Mouse (Mus musculus): ENCODE measurements around the gene Msi2. TPM values are rescaled to one million over a fixed set of nuclear protein-coding genes. Genes with fewer than 3 reads are reported as not detected.

The Msi2 gene
- total RNA-seq (2022): 100 to 1,000 TPM; 129 to 155 (median 139) TPM

DNA sequence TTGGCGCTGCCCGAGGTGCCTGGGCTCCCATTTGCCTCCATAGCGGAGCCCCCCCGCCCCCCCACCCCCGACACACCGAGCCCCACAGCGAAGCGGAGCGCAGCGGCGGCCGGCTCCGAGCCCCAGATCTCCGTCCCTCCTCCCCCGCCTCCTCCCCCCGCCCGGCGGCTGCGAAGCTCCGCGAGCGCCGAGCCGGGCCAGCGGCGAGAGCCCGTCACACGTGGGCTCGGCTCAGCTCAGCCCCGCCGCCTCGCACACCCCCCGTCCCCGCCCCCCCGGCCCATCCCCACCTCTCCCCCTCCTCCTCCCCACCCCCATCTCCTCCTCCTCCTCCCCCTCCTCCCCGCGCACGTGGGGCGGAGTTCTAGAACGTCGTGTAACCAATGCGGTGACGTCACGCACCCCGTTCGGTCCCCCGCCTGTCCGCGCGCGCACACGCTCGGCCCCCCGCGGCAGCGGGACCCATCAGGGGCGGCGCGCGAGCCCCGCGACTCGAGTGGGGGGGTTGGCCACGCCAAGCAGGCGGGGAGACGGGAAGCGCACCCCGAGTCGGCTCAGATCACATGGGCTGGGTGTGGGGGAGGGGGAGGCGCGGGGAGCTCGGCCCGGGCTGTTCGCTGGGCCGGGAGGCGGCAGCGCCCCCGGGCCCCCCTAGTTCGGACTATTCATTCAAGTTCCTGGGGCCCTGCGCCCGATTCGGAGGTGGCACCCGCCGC is at the start of gene Msi2:
Gene Msi2 (minus strand): TSS at position 464 of the 716 bp plus-strand sequence.
- DNase-seq (ENCODE audit: low spot score in 2 of 2): peak; percentile 74 to 90

DNA sequence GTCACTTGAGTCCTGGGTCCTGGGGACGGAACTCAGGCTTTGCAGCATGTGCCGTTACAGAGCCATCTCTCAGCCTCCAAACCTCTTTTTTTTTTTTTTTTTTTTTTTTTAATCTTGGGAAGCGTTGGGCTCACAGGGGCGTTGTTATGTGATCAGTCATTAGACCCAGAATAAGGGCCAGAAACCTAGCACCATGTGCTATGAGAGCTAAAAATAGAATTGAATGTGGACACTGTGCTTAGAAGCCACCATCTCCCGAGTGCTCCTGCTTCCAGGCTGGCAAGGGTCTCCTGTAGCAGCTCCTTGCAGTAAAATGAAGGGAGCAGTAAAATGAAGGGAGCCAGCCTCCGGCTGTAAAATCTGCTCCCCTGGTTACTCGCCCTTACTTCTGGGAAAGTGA is 47.3 kb upstream of the Msi2 start:
- DNase-seq (ENCODE audit: low spot score in 2 of 2): no peak

GRCm38 (mm10) chr11:88763371-88763770 is 45.1 kb upstream of the Msi2 start:
- DNase-seq (ENCODE audit: low spot score in 2 of 2): no peak

GRCm38 (mm10) chr11:88759501-88759900 is 41.2 kb upstream of the Msi2 start:
- no peak for DNase-seq (ENCODE audit: low spot score in 2 of 2)

DNA sequence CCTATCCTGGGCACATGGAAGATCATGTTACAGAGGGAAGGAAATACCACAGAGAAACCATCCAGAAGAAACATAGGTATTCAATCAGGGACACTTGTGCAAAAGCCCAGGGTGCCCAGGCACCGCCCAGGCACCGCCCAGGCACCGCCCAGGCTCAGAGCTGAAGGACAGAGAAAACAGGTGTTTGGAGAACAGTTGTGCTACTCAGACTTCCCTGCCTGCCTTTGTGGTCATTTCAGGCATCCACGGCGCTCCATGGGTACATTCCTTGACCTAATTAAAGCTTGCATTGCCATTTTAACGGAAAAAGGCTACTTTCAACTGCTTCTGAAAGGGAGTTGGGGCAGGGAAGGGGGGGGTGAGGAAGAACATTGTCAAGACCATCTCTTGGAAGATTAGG is 40.1 kb upstream of the Msi2 start:
- no peak for DNase-seq (ENCODE audit: low spot score in 2 of 2)

DNA sequence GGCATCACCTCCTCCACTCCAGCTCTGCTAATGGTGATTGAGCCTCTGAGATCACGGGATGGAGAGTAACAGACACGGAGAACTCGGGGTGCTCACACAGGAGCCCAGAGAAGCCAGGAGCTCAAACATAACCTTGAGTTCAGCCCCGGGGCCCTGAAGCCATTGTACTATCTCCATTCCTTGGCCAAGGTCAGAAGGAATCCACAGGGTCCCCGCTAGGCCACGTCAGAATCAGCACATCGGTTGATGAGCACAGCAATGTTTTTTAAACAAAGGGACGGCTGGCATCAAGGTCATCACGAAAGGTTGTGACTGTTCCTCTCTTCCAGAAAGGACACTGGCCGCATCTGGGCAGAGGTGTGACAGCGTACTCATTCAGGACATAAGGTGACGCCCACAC is 27.0 kb upstream of the Msi2 start:
- DNase-seq (ENCODE audit: low spot score in 2 of 2): no peak

DNA sequence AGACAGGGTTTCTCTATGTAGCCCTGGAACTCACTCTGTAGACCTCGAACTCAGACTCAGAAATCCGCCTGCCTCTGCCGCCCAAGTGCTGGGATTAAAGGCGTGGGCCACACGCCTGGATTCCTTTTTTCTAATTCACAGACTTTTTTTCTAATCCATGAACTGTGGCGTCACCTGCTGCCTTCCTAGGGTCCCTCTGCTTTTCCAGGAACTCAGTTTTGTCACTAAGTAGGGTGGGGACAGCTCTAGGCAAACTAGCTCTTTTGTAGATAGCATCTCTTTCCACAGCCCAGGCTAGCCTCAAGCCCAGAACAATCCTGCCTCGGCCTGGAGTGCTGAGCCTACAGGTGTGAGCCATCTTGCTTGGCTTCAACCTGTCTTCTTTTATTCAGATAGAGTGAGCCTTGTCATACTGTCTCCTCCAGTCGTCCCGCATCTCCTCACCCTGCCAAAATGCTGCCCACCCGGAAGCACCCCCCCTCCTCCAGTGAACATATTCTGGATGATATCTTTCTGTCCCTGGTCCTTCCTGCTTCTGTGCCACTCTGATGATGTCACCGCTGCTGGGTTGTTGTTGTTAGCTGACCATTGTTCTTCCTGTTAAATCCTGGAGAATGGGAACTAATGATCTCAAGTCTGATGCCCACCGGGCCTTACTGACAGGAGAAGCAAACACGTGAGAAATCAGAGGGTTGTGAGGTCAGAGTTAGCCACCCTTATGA is 21.4 kb upstream of the Msi2 start:
- no peak for DNase-seq (ENCODE audit: low spot score in 2 of 2)

- DNase-seq (ENCODE audit: low spot score in 2 of 2): no peak
Measured at GRCm38 (mm10) chr11:88729363-88729762, 11.1 kb upstream of the Msi2 start.

GRCm38 (mm10) chr11:88728508-88728890 is 10.2 kb upstream of the Msi2 start:
- peak in 1 of 2 experiments; percentile 54 for DNase-seq (ENCODE audit: low spot score in 2 of 2)

- DNase-seq (ENCODE audit: low spot score in 2 of 2): no peak
Measured at GRCm38 (mm10) chr11:88727768-88728507, 9.6 kb upstream of the Msi2 start.

GRCm38 (mm10) chr11:88721144-88721636 is 2.9 kb upstream of the Msi2 start:
- DNase-seq (ENCODE audit: low spot score in 2 of 2): no peak

DNA sequence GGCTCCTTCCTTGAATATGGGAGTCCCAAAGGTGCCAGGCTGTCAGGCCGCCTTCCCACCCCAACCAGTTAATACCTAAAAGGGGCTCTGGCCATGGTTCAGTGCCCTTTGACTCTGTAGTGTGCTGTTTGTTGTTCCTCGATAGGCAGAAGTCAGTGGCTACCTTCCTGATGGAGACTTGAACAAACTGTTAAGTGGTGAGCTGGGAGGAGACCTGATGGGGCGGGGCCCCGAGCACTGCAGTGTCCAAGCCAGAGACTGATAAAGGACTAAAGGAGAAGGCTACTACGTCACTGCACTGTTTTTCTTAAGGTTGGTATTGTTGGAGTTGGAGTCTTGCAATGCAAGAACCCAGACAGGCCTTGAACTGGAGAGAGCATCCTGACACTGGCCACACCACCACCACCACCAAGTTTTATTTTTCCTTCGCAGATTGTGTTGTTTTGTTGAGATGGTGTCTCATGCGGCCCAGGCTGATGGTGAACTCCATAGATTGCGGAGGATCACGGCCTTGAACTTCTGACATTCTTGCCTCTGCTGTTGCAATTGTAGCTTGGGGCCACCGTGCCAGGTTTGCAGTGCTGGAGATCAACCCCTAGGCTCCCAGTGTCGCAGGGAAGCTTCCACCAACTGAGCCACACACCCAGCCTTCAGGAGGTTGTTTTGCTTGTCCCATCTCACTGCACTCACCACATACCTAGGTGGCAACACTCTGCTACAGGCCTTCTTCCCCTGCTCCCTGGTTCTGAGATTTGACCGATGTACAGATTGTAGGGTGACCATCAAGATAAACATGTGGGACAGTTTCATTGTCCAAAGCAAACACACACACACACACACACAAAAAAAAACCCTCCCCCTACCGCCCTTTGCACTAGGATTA is 2.2 kb upstream of the Msi2 start:
- no peak for DNase-seq (ENCODE audit: low spot score in 2 of 2)

DNA sequence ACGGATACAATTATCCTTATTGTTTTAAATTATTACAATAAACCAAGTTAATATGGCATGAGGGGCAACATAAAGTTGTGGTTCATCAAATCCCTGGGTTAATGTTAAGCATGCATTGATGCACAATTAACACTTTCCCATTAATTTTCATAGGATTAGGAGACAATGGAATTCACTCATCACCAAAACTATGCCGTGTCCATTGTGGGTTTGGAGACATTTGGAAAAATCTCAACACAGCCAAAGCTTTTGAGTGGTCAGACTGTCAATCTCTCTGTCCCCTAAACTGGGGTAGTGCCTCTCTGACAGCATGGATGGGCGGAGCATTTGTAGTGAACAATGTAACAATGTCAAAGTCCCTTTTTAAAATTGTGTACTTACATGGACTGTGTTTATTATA is 1.3 kb upstream of the Msi2 start:
- DNase-seq (ENCODE audit: low spot score in 2 of 2): no peak

DNA sequence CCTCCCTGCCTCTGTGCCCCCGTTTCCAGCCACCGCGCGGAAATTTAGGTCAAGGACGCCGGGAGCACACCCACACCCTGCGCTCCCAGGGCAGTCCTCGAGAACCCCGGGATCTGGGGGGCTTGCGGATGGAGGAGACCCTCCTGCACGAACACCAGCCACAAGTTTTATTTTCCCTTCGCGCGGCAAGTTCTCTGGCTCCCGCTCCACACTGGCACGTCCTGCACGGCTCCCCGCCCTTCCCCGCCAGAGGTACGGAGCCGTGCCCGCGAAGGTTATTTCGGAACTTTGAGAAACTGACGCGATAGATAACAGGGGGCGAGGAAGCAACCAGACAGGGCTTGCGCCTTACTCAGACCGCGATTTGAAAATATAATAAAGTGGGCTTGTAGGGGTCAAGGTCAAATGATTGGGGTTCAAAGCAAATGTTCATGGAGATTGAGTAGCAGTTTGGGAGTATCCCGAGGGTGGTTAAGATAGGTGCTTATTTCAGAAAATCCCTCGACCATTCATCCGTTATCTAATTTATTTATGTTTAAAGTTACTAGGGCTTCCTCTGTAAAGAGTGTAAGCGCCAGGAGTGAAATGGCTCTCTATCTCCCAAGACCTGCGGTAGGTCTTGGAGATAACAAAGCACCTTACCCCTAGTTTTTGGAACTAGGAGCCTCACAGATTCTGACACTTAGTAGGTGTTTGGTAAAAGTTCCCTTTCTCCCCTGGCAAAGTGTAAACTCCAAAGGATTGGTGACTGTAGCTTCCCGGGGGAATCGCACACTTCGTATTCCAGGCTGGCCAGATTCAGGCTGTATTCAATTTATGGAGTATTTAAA is 668 bp upstream of the Msi2 start:
- peak in 1 of 2 experiments; percentile 64 for DNase-seq (ENCODE audit: low spot score in 2 of 2)

DNA sequence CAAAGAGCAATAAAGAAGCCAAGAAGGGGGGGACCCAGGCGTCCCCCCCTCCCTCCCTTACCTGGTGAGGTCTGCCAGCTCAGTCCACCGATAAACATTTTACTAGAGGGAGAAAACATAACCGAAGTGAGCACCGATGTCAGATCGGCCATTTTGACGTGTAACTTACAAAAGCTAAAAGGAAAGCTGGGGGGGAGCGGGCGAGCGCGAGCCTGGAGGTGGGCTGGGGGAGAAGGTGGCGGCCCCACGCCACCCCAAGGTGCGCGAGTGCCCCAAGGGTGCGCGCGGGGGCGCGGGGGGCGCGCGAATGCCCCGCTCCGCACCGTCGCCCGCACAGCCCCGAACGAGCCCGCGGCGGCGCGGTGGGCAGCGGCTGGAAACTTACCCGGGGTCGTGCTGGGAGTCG is 666 bp downstream of the Msi2 start:
- DNase-seq (ENCODE audit: low spot score in 2 of 2): peak in 1 of 2 experiments; percentile 24

DNA sequence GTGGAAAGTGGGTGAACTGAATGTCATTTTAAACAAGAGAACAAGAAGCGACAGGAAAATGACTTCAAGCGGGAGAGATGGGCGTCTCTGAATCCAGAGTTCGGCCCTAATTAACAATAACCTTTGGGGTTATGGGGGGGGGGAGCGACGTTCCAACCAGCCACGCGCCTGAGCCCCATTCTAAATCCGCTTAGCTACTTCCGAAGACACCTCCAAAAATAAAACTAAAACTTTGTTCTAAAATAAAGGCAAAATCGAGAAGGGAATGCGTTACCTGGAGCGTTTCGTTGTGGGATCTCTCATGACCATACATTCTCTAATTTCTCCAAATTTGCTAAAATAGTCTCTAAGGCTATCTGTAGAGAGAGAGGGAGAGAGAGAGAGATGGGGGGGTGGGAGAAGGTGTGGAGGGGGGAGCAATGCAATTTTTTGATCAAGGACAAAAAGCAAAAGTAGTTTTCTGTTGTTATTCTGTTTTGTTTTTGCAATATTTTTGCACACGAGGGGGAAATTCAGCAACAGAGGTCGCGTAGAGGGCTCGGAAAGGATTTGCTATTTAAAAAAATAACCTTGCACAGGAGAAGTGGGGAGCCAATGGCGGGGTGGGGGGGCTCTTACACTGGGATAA is 1.2 kb downstream of the Msi2 start:
- DNase-seq (ENCODE audit: low spot score in 2 of 2): no peak

DNA sequence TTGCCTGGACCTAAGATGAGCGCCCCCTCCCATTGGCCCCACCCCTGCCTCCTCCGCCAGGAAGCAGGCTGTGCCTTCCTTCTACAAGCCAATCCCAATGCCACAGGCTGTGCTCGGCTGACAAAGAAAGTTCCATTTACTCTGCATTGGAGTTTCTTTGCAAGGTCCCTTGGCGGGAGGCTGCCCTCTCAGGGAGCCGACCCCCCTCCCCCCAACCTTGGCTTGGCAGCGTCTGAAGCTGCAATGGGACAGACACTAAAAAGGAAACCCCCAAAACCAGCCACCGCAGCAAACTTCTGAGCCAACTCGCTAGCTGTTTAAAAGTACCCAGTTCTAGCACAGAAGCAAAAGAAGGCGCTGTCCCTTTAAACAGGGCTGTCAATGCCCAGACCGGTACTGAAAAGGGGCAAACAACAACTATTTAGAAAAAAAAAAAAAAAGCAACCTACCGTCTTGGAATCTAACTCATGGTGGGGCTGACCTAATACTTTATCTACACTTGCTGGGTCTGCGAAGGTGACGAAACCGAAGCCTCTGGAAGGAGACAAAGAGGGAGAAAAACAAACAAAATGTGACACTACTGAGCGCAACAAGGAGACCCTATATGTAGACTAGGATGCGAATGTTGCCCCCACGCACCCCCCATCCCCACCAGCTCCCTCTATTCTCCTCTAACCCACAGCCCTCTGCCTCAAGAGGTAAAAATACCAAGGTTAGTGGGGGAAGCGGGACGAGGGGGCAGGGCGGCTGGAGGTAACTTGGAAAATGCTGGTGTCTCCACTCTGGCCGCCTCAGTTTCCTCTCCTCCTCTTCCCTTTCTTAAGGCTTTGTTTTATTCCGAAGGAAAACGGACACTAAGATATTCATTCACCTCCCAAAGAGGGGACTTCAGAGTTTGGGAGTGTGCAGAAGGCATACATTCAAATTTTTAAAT is 2.0 kb downstream of the Msi2 start:
- peak in 1 of 2 experiments; percentile 46 for DNase-seq (ENCODE audit: low spot score in 2 of 2)

DNA sequence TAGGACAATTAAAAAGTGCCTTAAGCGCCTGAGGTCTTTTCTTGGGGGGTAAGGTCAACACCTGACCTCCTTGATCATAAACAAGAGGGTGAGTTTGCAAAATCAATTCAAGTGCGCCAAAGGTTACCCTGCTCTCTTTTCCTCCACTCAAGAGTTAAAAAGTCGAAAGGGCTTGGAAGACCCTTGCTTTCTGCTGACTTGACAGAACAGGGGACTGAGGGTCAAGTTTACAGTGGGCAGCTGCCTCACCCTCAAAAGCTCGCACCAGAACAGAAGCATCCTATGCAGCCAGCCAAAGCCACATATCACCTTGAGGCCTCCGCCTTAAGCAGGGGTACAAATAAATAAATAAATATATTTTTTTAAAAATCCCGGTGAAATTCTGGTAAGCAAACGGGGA is 3.0 kb downstream of the Msi2 start:
- no peak for DNase-seq (ENCODE audit: low spot score in 2 of 2)

- DNase-seq (ENCODE audit: low spot score in 2 of 2): no peak
Measured at GRCm38 (mm10) chr11:88714127-88714526, 4.2 kb downstream of the Msi2 start.

Measured in left cerebral cortex, adult 8-10 months (tissue).